Mouse (Mus musculus): ENCODE data around the gene Fndc7.

The Fndc7 gene

GRCm38 (mm10) chr3:108889908-108890307 lies at the start of gene Fndc7:
Gene Fndc7 (minus strand): TSS chr3:108890008.
- no peak for DNase-seq (ENCODE audit: low read depth, low spot score)

GRCm38 (mm10) chr3:108939573-108939972 lies 49.8 kb upstream of the Fndc7 start, which contains the start of gene Henmt1:
Gene Henmt1 (plus strand): TSS chr3:108939873.
- DNase-seq (ENCODE audit: low read depth, low spot score), result no peak

GRCm38 (mm10) chr3:108938691-108939090 lies 48.9 kb upstream of the Fndc7 start:
- no peak for DNase-seq (ENCODE audit: low read depth, low spot score)

- DNase-seq (ENCODE audit: low read depth, low spot score), result no peak
These were observed 43.7 kb upstream of the Fndc7 start for GRCm38 (mm10) chr3:108933557-108933956.

GRCm38 (mm10) chr3:108926308-108926707 lies 36.5 kb upstream of the Fndc7 start:
- DNase-seq (ENCODE audit: low read depth, low spot score), result no peak

GRCm38 (mm10) chr3:108925677-108926076 lies 35.9 kb upstream of the Fndc7 start:
- no peak for DNase-seq (ENCODE audit: low read depth, low spot score)

GRCm38 (mm10) chr3:108921822-108922221 lies 32.0 kb upstream of the Fndc7 start:
- no peak for DNase-seq (ENCODE audit: low read depth, low spot score)

- no peak for DNase-seq (ENCODE audit: low read depth, low spot score)
These were observed 30.7 kb upstream of the Fndc7 start for GRCm38 (mm10) chr3:108920442-108921070.

- no peak for DNase-seq (ENCODE audit: low read depth, low spot score)
These were observed 29.0 kb upstream of the Fndc7 start for GRCm38 (mm10) chr3:108918852-108919251.

- peak; percentile 33 for DNase-seq (ENCODE audit: low read depth, low spot score)
These were observed 28.2 kb upstream of the Fndc7 start for GRCm38 (mm10) chr3:108917986-108918385.

- DNase-seq (ENCODE audit: low read depth, low spot score), result no peak
These were observed 27.0 kb upstream of the Fndc7 start for GRCm38 (mm10) chr3:108916857-108917256.

GRCm38 (mm10) chr3:108915999-108916398 lies 26.2 kb upstream of the Fndc7 start:
- DNase-seq (ENCODE audit: low read depth, low spot score), result no peak

GRCm38 (mm10) chr3:108911548-108912413 lies 22.0 kb upstream of the Fndc7 start, which contains the start of gene Prpf38b:
Gene Prpf38b (minus strand): TSS chr3:108911727.
- peak; percentile 97 for DNase-seq (ENCODE audit: low read depth, low spot score)

- DNase-seq (ENCODE audit: low read depth, low spot score), result peak; percentile 81
These were observed 21.3 kb upstream of the Fndc7 start for GRCm38 (mm10) chr3:108911081-108911547.

- peak; percentile 28 for DNase-seq (ENCODE audit: low read depth, low spot score)
These were observed 20.7 kb upstream of the Fndc7 start for GRCm38 (mm10) chr3:108910303-108911080.

GRCm38 (mm10) chr3:108902934-108903333 lies 13.1 kb upstream of the Fndc7 start:
- DNase-seq (ENCODE audit: low read depth, low spot score), result no peak

- DNase-seq (ENCODE audit: low read depth, low spot score), result peak; percentile 37
These were observed 12.2 kb upstream of the Fndc7 start for GRCm38 (mm10) chr3:108902038-108902437.

GRCm38 (mm10) chr3:108900681-108901080 lies 10.9 kb upstream of the Fndc7 start:
- DNase-seq (ENCODE audit: low read depth, low spot score), result no peak

GRCm38 (mm10) chr3:108900147-108900546 lies 10.3 kb upstream of the Fndc7 start:
- no peak for DNase-seq (ENCODE audit: low read depth, low spot score)

GRCm38 (mm10) chr3:108898640-108899039 lies 8.8 kb upstream of the Fndc7 start:
- no peak for DNase-seq (ENCODE audit: low read depth, low spot score)

GRCm38 (mm10) chr3:108892914-108893313 lies 3.1 kb upstream of the Fndc7 start:
- no peak for DNase-seq (ENCODE audit: low read depth, low spot score)

- DNase-seq (ENCODE audit: low read depth, low spot score), result no peak
These were observed 2.3 kb upstream of the Fndc7 start for GRCm38 (mm10) chr3:108892080-108892479.

Data from ES-CJ7 (cell line).